Mouse (Mus musculus) limb, embryonic 13.5 days (tissue): ENCODE measurements around the gene H13. TPM values are rescaled to one million over a fixed set of nuclear protein-coding genes. Genes with fewer than 3 reads are reported as not detected.

ENCODE experiments used
- ATAC-seq: fragments of 200-750 bp; cut with Nextera tagmentation; 2 replicates; pipeline ENCODE4 v1.8.0; 2017; ENCODE audit warnings: low read depth, moderate number of reproducible peaks, moderate TSS enrichment; ENCODE audit not compliant: low FRiP score
- H3K27ac ChIP-seq: fragments of 300-500 bp; sonication (generic); 2 replicates; pipeline ENCODE4 v1.5.1; 2015; ENCODE audit warnings: inconsistent platforms, mild to moderate bottlenecking, moderate library complexity
- H3K27me3 ChIP-seq: fragments of 300-500 bp; sonication (generic); 2 replicates; pipeline ENCODE4 v1.6.1; 2015; ENCODE audit warnings: mild to moderate bottlenecking, inconsistent platforms
- H3K36me3 ChIP-seq: fragments of 300-500 bp; sonication (generic); 2 replicates; pipeline ENCODE4 v1.6.1; 2015; ENCODE audit warnings: inconsistent platforms, mild to moderate bottlenecking, moderate library complexity
- H3K4me1 ChIP-seq: fragments of 300-500 bp; sonication (generic); 2 replicates; pipeline ENCODE4 v1.6.1; 2015; ENCODE audit warnings: inconsistent platforms
- H3K4me2 ChIP-seq: fragments of 300-500 bp; sonication (generic); replicated peaks from 2 replicates; pipeline ENCODE4 v1.6.1; 2015; ENCODE audit warnings: inconsistent platforms, mild to moderate bottlenecking, moderate library complexity
- H3K4me3 ChIP-seq: fragments of 300-500 bp; sonication (generic); 2 replicates; pipeline ENCODE4 v1.5.1; 2015; ENCODE audit warnings: moderate library complexity, mild to moderate bottlenecking, inconsistent platforms
- H3K9ac ChIP-seq: fragments of 300-500 bp; sonication (generic); 2 replicates; pipeline ENCODE4 v1.6.1; 2015; ENCODE audit warnings: mild to moderate bottlenecking, inconsistent platforms
- H3K9me3 ChIP-seq: fragments of 300-500 bp; sonication (generic); 2 replicates; pipeline ENCODE4 v1.6.1; 2016; ENCODE audit warnings: inconsistent platforms
- WGBS: fragments of 180-500 bp; shearing (Covaris S2); methylation state at CpG from one replicate; pipeline ENCODE4 v1.1.7; 2015; 5-methylcytosine and 5-hydroxymethylcytosine counted together
- polyA plus RNA-seq: library from polyadenylated mRNA; unstranded; fragments of >200 nt; fragmentation: Nextera tagmentation; extraction: Ambion mirVana; gene quantifications from 2 replicates; pipeline ENCODE4 v1.2.1, GENCODE M21; 2015

H13 gene
- polyA plus RNA-seq, 1 experiment from 2014 or later = 159 TPM

DNA sequence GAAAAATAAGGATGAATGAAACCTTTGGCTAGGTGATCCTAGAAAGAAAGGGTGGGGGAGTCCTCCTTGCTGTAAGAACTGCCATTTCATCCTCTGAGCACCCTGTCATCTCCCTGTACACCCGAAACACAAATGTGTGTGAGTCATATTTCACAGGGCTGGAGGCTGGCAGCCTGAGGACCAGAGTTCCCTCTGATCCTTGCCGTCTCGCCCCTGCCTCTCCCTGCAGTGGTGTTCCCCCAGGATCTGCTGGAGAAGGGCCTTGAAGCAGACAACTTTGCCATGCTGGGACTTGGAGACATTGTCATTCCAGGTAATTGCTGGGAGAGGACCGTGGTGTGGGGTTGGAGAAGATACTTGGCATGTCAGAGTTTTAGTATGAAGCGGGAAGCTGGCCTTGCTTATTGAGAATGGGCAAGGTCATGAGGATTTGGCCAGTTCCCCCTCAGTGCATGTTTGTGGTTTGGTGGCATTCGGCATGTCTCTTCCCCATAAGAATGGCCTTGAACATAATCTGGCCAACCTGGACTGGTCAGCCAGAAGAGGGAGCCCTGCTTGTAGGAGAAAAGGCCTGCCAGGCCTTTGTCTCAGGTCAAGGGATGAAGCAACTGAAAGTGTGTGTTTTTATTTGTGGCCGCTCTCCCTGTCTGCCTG is 22.4 kb downstream of the H13 start:
- WGBS = 75% methylated on average over 7 of the region's 7 CpGs
- H3K4me1 ChIP-seq = peaks cover 12% of the 10 kb centered on the region
- H3K4me3 ChIP-seq = no peak overlapping the region
- H3K27me3 ChIP-seq = no peaks in the 10 kb centered on the region
- no peak for ATAC-seq
- no peak overlapping the region for H3K4me2 ChIP-seq
- H3K9ac ChIP-seq = no peak overlapping the region
- H3K36me3 ChIP-seq = peaks cover 79% of the 10 kb centered on the region
- no peak overlapping the region for H3K27ac ChIP-seq
- H3K9me3 ChIP-seq = peaks cover 4% of the 10 kb centered on the region; the same call in 1 of the 2 replicates

DNA sequence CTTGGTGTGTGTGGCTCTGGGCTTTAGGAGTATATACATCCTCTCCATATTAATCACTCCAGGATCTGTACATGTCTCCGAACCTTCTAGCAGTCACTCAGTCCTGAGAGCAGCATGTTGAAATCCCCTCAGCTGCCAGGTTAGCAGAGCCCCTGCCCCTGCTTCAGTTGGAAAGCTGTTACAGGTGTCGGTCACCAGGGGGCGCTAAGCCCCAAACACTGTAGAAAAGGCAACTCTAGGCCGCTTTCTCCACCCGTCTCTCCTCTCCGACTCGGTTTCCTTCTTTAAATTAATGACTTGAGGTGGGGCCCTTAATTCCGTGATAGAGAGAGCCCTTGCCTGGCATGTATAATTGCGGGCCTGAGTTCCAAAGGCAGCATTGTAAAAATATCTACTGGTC is 24.0 kb downstream of the H13 start:
- Histone ChIP-seq H3K4me2 (peak overlapping the region; percentile 52), H3K27ac (peak overlapping the region; percentile 39; the same call in 1 of the 2 replicates), H3K27me3 (no peaks in the 10 kb centered on the region), H3K9me3 (no peaks in the 10 kb centered on the region), H3K9ac (peak overlapping the region; percentile 52), H3K36me3 (peaks cover 78% of the 10 kb centered on the region), H3K4me1 (peaks cover 16% of the 10 kb centered on the region), H3K4me3 (0 out of 2 replicates have a peak overlapping the region, but pooled peaks have one; percentile 19)
- 0 out of 2 replicates have a peak, but pooled peaks have one; percentile 20 for ATAC-seq
- WGBS = 22% methylated on average over 9 of the region's 9 CpGs

DNA sequence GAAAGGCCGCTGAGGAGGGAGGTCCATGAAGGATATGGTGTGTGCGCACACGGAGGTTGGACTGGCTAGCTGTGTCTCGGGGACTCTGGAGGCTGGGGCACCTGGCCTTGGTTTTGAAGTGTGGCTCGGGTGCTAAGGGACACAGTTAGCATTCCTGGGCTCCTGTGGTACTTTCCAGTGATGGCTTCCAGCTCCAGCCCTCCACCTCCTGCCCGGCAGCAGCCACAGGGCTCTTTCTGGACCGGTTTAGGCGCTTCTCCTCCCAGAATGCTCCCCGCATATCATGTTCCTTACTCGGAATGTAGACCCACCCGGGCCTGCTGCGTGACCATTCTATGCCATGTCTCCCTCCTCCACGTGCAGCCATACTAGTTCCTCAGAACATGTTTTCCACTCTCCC is 24.5 kb downstream of the H13 start:
- Histone ChIP-seq H3K4me3 (0 out of 2 replicates have a peak overlapping the region, but pooled peaks have one; percentile 19), H3K36me3 (peaks cover 78% of the 10 kb centered on the region), H3K27me3 (no peaks in the 10 kb centered on the region), H3K9me3 (no peaks in the 10 kb centered on the region), H3K9ac (peak overlapping the region; percentile 52), H3K4me1 (peaks cover 16% of the 10 kb centered on the region), H3K4me2 (peak overlapping the region; percentile 52), H3K27ac (peak overlapping the region; percentile 39)
- WGBS = 81% methylated on average over 13 of the region's 13 CpGs
- ATAC-seq = no peak

DNA sequence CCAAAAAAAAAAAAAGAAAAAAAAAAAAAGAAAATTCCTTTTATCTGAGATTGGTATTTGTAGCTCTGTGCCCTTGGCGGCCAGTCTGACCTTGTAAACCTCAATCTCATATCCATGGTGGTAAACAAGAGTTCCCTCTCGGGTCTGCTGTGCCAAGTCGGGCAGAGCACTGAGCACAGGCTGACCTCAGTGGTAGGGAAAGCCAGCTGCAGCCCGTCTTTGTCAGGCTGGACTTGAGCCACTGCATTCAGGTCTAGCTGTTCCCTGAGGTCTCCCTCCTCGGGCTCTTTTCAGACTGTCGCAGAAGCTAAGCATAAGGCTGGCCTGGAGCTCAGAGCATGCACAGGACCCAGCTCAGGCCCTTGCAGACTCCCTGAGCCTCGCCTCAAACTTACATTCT is 25.4 kb downstream of the H13 start:
- Histone ChIP-seq H3K27me3 (no peaks in the 10 kb centered on the region), H3K4me3 (no peak overlapping the region), H3K4me1 (peaks cover 16% of the 10 kb centered on the region), H3K9me3 (no peaks in the 10 kb centered on the region), H3K36me3 (peaks cover 78% of the 10 kb centered on the region), H3K9ac (no peak overlapping the region), H3K27ac (no peak overlapping the region), H3K4me2 (no peak overlapping the region)
- ATAC-seq = no peak
- WGBS = 81% methylated on average over 7 of the region's 7 CpGs

DNA sequence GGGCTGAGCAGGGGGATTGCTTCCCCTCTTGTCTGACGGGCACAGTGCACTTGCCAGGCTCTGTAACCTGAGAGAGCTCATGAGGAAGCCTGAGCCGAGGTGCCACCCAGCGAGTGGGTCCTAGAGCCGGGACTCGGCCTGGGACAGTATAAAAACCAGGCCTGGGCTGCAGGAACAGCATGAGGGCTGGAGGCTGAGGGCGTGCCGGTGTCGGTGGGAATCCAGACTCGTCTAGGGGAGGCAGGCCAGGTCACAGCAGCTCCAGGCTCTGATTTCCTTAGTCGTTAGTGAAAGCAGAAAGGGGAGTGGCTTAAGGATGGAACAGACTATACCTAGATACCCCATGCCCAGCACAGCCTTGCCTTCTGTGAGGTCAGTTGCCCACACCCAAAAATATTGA is 26.8 kb downstream of the H13 start:
- Histone ChIP-seq H3K27ac (peak overlapping the region; percentile 69; the same call in 1 of the 2 replicates), H3K9ac (peak overlapping the region; percentile 70; the same call in 1 of the 2 replicates), H3K4me2 (no peak overlapping the region), H3K9me3 (no peaks in the 10 kb centered on the region), H3K27me3 (no peaks in the 10 kb centered on the region), H3K36me3 (peaks cover 78% of the 10 kb centered on the region), H3K4me3 (no peak overlapping the region), H3K4me1 (peaks cover 16% of the 10 kb centered on the region)
- WGBS = 43% methylated on average over 10 of the region's 10 CpGs
- peak; percentile 2; the same call in 1 of the 2 replicates for ATAC-seq

DNA sequence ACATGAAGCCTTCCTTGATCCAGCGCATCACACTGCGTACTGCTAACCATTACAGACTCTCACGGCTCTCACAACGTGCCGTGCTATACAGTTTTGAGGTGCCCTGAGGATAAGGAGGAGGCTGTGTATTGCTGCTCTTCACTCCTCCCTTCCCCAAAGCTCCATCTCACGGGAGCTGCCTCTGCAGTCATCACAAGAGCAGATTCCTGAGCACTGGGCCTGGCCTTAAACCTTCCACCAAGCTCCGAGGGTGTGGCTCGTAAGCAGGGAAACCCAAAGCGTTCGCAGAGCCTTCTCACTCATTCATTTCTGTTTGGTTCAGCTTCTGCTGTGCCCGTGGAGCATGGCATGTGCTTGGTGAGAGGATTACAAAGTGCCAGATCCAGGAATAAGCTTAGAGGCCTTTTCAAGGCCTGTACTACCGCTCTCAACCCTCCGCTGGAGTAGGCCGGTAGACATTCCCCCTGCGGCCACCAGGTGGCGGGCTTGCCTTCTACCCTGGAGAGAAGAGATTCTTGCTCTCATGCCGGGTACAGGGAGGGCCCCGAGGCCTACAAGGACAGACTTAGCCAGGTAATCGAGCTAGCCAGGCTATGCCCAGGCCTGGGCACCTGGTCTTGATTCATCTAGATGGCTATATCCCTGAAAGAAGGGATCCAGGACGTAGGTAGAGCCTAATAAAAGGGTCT is 27.4 kb downstream of the H13 start:
- Histone ChIP-seq H3K27me3 (no peaks in the 10 kb centered on the region), H3K27ac (peak overlapping the region; percentile 69), H3K9ac (peak overlapping the region; percentile 70), H3K36me3 (peaks cover 79% of the 10 kb centered on the region), H3K4me3 (peak overlapping the region; percentile 1; the same call in 1 of the 2 replicates), H3K4me1 (peaks cover 16% of the 10 kb centered on the region), H3K4me2 (no peak overlapping the region), H3K9me3 (no peaks in the 10 kb centered on the region)
- ATAC-seq = peak; percentile 75
- WGBS = 41% methylated on average over 20 of the region's 20 CpGs

DNA sequence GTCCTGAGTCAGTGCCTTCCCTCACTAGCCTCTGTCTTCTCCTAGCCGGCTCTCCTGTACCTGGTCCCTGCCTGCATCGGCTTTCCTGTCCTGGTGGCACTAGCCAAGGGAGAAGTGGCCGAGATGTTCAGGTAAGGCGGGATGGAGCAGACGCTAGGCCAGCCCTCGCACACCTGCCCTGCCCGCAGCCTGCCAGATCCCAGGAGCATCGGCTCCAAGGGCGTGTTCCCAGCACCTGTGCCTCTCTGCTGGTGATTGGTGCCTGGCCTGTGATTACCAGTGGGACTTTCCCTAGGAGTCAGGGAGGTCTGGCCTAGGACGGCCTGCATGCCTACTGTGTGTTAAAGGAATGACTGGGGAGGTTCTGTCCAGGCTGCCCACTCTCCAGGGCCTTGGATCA is 30.9 kb downstream of the H13 start:
- H3K4me1 ChIP-seq = peaks cover 20% of the 10 kb centered on the region
- no peak overlapping the region for H3K27ac ChIP-seq
- 88% methylated on average over 10 of the region's 10 CpGs for WGBS
- H3K9me3 ChIP-seq = no peaks in the 10 kb centered on the region
- ATAC-seq = no peak
- H3K9ac ChIP-seq = no peak overlapping the region
- no peak overlapping the region for H3K4me2 ChIP-seq
- H3K36me3 ChIP-seq = peaks cover 98% of the 10 kb centered on the region
- no peaks in the 10 kb centered on the region for H3K27me3 ChIP-seq
- no peak overlapping the region for H3K4me3 ChIP-seq

DNA sequence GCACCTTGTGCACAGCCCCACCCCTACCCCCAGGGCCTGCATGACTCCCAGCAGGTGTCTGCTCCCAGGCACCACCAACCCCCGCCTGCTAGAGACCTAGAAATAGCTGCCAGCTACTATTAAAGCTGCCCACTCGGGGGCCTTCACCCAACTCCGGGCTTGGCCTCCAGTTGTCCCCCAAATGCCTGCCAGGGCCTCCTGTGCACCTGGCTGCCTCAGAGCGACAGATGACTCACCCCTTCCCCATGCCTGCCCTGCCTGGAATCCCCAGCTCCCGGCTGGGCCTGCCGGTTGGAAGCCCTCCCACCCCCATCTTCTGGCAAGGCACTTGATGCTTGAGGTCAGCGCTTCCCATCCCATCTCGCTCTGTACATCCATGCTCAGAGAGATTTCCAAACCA is 31.5 kb downstream of the H13 start:
- H3K9me3 ChIP-seq = no peaks in the 10 kb centered on the region
- no peaks in the 10 kb centered on the region for H3K27me3 ChIP-seq
- no peak for ATAC-seq
- H3K4me1 ChIP-seq = peaks cover 26% of the 10 kb centered on the region
- H3K27ac ChIP-seq = no peak overlapping the region
- H3K4me2 ChIP-seq = no peak overlapping the region
- no peak overlapping the region for H3K4me3 ChIP-seq
- no peak overlapping the region for H3K9ac ChIP-seq
- WGBS = 81% methylated on average over 8 of the region's 8 CpGs
- peaks cover 98% of the 10 kb centered on the region for H3K36me3 ChIP-seq

DNA sequence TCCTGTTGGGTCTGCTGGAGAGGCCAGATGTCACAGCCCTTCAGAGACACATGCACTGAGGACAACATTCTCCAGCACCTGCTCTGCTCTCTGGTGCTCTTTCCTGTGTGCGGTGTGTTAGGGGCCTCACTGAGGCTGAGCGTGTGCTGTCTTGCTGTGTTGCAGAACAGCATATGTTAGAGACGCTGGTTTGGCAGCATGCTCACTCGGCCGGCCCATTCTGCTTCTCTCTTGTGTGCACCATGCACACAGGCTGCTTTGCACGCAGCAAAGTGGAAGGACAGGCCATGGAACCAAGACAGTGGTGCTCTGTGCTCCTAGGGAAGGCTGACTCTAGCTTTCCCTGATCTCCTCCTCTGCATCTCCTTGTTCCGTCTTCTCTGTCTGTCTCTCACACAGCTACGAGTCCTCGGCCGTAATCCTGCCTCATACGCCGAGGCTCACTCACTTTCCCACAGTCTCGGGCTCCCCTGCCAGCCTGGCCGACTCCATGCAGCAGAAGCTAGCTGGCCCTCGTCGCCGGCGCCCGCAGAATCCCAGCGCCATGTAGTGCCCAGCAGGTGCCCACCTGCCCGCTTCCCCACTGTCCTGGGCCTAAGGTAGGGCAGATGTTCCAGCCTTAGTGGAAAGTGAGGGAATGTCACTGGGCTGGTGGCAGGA is 34.5 kb downstream of the H13 start:
- WGBS = 87% methylated on average over 21 of the region's 21 CpGs
- H3K4me1 ChIP-seq = peaks cover 47% of the 10 kb centered on the region
- no peak overlapping the region for H3K4me3 ChIP-seq
- no peak for ATAC-seq
- no peak overlapping the region for H3K9ac ChIP-seq
- H3K27me3 ChIP-seq = no peaks in the 10 kb centered on the region
- peaks cover 72% of the 10 kb centered on the region for H3K36me3 ChIP-seq
- H3K9me3 ChIP-seq = no peaks in the 10 kb centered on the region
- peak overlapping the region; percentile 96 for H3K27ac ChIP-seq
- H3K4me2 ChIP-seq = no peak overlapping the region

DNA sequence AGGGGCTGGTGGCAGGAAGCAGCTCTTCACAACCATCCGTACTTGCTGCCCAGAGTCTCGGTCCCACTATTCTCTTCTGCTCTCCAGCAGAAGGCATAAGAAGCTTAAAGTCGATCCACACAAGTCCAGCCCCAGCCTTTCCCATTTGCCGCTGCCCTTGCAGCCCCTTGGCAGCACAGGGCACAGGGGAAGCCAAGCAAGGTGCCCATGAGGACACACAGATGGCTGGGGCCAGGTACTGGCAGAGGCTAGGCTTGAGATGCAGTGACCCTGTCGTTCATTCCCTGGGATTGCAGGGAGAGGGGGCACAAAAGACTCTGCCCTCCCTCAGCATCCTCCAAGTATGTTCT is 35.0 kb downstream of the H13 start:
- Histone ChIP-seq H3K36me3 (peaks cover 70% of the 10 kb centered on the region), H3K4me1 (peaks cover 50% of the 10 kb centered on the region), H3K9ac (peak overlapping the region; percentile 31; the same call in 1 of the 2 replicates), H3K4me2 (no peak overlapping the region), H3K9me3 (no peaks in the 10 kb centered on the region), H3K27me3 (no peaks in the 10 kb centered on the region), H3K4me3 (no peak overlapping the region), H3K27ac (peak overlapping the region; percentile 96)
- ATAC-seq = no peak
- WGBS = 84% methylated on average over 5 of the region's 5 CpGs

DNA sequence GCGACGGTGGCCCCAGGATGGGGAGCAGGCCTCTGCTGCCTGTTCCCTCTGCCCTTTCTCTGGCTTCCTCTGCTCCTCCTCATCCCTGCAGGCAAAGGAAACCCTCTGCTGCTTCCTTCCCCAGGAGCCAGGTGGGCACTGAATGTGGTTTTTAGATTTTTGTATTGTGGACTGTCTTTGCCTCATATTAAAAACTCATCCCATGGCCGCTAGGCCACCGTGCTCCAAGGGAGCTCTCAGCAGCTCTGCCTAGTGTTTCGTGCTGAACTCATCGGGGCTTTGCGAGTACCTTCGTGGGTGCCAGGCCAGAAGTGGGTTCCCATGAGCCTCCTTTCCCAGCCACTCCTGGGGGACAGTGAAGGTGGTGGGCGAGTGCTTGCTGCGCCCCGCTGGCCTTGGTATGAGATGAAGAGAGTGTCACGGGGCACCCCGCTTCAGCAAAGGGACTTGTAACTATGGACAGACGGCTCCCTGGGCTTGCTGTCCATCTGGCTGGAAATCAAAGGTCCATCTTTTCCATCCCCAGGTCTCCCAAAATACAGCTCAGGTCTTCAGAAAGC is 35.6 kb downstream of the H13 start:
- peaks cover 64% of the 10 kb centered on the region for H3K36me3 ChIP-seq
- WGBS = 84% methylated on average over 14 of the region's 14 CpGs
- H3K9me3 ChIP-seq = no peaks in the 10 kb centered on the region
- peak overlapping the region; percentile 43 for H3K9ac ChIP-seq
- peak overlapping the region; percentile 96 for H3K27ac ChIP-seq
- no peak overlapping the region for H3K4me3 ChIP-seq
- H3K4me2 ChIP-seq = no peak overlapping the region
- no peaks in the 10 kb centered on the region for H3K27me3 ChIP-seq
- H3K4me1 ChIP-seq = peaks cover 52% of the 10 kb centered on the region
- ATAC-seq = no peak
